Mouse (Mus musculus) c-Kit-positive CD71-positive TER-119-negative erythroid progenitor cells, embryonic 14.5 days (primary cell): ENCODE results near the gene Akt2.
A peak's percentile ranks its signal among the peaks of the same experiment; 100 is the strongest.

Source experiments
- DNase-seq: peaks from one replicate; pipeline ENCODE4 v3.0.0-alpha.2; 2013; ENCODE audit warnings: low read depth

Akt2 gene

DNA sequence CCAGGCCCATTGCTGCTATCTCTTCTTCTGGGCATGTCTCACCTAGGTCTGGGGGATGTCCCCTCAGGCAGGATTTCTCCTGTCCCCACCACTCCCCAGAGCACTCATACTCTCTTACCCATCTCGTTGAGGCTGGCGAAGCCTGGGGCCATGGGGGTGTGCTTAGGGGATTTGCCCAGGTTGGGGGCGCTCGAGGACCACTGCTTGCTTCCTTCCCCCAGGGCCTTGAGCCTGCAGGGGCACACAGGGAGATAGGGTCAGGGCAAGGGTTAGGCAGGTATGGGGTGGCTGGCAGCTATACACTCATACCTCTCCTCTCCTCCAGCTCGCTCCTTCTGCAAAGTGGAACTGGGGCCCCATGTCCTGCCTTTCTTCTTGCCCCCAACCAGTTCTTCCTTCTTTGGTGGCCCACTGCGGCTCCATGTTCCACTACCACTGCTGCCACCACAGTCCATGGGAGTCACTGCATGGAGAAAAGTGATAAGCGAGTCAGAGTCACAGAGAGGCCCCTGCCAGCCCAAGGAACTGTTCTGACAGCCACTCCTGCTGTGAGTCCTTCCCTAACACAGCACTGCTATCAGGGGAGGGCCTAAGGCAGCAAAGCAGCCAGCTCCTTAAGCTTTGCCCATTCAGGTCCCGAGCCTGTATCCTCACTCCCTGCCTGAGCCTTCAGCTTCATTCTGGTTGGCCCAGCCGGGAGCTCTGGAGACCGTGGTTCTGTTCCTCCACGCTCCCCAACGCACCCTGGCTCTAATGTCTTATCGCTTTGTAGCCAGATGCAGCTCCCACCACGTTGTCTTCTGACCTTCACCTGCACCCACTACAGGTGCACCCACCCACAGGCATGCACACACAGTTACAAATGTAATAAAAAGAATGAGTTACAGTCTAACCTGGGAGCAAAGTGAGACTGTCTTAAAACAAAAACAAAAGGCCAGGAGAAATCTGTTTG is 67.6 kb downstream of the Akt2 start:
- no peak for DNase-seq

DNA sequence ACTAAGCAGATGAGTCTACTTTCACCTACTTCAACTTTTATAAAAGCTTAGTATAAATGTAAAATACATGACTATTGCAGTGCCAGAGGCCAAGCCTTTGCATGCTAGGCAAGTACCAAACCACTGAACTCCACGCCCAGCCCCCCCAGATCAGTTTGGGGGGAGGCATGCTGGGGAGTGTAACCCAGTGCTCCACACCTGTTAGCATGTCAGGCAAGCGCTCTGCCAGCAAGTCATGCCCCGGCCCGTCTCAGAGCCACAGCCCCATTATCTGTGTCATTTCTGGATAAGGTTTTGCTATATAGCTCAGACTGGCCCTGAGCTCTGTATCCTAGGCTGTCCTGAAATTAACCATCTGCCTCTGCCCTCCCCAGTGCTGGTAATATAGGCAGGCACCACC is 70.7 kb downstream of the Akt2 start:
- no peak for DNase-seq

DNA sequence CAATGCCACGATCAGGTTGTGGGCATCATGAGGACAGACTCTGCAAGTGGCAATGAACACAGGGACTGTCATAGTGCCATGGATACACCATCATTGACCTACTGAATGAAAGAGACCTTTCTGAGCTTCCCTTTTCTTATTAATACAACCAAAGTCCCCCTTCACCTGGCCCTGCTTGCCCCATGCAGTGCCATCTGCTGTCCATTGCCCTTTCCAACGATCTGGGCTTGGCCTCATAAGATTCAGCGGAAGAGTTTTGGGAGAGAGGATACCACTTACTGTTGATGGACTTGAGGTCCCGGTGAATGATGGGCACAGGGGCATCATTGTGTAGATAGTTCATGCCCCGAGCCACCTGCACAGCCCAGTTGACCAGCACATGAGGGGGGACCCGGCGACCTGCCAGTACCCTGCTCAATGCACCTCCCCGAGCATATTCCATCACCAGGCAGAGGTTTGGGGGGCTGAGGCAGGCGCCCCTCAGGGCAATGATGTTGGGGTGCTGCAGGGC is 81.8 kb downstream of the Akt2 start:
- DNase-seq: no peak

- DNase-seq: no peak
Measured at GRCm38 (mm10) chr7:27673575-27674131, 82.3 kb downstream of the Akt2 start.

DNA sequence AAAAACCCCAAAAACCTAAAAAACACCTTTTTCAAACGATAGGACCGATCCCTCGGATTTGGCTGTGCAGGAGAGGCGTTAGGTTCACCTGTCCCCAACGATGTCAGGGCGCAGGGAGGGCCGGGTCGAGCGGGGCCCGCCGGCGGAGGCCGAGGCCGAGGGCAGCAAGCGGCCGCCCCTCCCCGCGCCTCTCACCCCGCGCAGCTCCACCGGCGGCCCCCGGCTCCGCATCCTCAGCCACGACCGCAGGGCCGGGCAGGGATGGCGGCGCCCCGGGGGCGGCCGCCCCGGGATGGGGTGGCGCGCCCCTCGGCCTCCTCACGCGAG is 82.8 kb downstream of the Akt2 start:
- DNase-seq: no peak

DNA sequence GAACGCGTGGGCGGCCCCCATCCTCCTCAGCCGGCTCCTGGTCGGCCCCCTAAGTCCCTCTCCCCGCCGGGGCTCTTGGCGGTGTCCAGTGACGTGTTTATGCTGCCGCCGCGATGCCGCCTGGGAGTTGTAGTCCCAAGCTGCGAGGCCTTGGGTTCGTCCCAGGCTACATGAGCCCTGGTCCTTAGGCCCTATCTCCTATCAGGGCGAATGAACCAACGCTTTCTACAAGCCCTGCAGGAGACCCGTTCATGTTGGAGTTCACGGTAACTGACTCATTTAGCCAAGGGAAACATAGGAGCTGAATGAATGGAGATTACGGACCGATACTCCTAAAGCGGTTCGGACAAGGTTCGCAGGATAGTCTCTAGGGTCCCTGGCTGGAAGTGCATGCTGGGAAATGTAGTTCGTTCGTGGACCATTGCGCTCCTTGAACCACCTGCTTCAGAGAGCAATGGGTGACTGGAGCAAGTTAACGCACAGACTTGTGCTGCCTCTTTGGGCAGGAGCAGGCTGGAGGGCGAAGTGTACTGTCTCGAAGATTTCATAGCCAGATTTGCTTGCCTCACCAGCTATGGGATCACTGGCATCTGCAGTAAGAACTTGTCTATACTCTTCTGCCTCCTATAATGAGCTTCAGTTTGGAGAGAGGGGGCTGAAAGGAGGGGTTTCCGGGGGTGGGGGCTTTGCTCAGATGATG is 83.3 kb downstream of the Akt2 start, which contains the start of gene Map3k10:
TSS of gene Map3k10 (minus strand) at position 77 of the 700 bp plus-strand sequence.
- peak; percentile 89 for DNase-seq

GRCm38 (mm10) chr7:27675222-27675612 is 83.9 kb downstream of the Akt2 start:
- DNase-seq: no peak

DNA sequence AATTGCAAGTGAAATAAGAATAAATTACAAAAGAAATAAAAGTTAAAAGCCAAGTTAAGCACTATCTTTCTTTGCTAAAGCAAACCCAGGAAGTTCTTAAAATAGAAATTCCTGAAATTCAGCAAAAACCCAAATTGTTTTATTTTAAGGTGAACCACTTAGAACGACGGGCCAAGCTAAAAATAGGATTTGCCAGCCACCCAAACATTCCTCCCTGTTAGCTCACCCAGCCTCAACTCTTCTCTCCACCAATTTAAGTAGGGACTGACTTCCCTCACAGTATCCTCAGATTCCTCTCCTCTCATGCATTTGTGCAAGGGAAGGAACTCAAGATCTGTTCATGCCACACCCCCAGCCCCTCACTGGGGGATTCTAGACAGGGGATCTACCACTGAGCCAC is 91.9 kb downstream of the Akt2 start:
- no peak for DNase-seq

DNA sequence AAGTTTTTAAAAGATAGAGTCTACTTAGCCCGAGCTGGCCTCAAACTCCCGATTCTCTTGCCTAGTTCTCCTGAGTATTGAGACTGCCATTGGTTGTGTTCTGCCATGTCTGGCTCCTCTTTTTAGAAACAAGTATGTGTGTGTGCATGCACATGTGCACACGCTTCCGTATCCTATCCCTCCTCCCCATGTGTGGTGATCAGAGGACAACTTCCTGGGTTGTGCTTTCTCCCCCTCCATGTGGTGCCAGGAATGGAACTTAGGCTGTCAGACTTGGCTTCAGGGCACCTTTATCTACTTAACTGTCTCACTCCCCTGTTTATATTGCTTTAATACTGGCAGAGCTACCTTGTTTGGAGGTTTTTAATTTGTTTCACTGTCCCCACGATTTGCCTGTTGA is 93.9 kb downstream of the Akt2 start:
- DNase-seq: no peak

DNA sequence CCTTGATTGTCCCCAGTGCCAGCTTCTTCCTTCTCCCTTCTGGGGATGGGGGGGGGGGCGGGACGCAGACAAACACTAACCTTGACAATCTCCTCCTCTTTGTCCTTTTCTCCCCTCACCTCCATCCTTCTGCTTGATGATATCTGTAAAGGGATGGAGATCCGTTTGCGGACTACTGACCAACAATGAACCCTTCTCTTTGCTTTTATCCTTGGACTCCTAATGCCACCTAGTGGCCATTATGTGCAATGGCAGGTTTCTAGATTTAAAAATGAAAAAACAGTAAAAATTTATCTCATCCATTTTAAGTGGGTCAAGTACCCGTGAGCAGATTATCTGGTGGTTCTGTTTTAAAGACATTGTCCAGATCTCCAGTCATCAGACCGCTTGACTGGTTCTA is 94.3 kb downstream of the Akt2 start:
- DNase-seq: no peak

- DNase-seq: no peak
Measured at GRCm38 (mm10) chr7:27687043-27687442, 95.7 kb downstream of the Akt2 start.

DNA sequence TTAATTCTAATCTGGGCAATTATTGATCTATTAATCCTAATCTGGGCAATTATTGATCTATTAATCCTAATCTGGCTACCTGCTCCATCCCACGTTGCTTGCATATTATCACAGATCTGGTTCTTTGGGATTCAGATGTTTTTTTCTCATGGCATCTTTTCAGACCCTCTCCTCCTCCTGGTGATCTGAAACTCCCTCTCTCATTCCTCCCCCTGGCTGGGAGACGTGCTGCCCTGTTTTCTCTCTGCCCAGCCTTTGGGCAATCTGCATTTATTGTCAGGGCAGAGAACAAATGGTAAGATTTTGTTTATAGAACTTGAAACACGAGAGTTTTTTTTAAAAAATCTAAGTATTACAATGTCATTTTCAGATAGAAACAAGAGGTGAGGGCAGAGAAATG is 96.5 kb downstream of the Akt2 start:
- no peak for DNase-seq

GRCm38 (mm10) chr7:27688246-27688788 is 97.0 kb downstream of the Akt2 start:
- DNase-seq: no peak

DNA sequence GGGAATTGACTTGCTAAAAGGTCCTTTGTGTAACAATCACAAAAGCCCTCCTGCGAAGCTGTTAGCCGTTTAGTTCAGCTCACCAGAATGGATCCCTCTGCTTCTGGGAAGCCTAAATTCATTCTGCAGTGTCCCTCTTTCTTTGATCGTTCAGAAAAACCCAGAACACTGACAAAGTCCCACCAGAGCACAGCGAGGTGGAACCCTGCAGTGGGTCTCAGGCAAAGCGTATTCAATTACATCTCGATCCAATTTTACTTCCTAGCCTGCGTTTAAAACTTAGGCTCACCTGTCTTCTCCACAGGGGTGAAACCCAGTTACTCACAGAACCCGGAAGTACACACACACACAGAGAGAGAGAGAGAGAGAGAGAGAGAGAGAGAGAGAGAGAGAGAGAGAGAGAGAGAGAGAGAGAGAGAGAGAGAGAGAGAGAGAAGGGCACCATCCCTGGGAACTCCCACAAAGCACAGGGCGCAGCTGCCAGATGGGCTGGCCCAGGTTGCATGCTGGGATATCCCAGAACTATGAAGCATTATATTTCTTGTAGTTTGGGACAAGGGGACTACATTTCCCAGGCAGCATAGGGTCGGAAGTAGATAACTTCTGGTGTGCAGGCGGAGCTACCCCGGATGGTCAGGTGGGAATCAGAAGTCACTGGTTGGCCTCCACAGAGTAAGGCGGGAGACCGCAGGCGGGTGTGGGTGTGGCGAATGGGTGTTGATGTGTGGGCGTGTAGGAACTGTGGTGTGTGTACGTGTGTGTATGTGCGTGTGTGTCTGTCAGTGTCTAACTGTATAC is 97.7 kb downstream of the Akt2 start, which contains the start of gene Zfp607b:
TSS of gene Zfp607b (plus strand) at position 526 of the 798 bp plus-strand sequence.
- DNase-seq: peak; percentile 94
